Mouse (Mus musculus): Measurements from ENCODE around the gene Npcd. TPM values are rescaled to one million over a fixed set of nuclear protein-coding genes. Genes with fewer than 3 reads are reported as not detected.

Gene Npcd
- total and polyA plus RNA-seq, 3 experiments = 0.29 to 0.31 (median 0.30) TPM

- Histone ChIP-seq H3K79me2 (replicated peaks; ENCODE audit: control insufficient read depth, insufficient read depth, low read length) (no peaks in the 10 kb centered on the region), H3K36me3 (ENCODE audit: control insufficient read depth, insufficient read depth, low read length) (no peaks in the 10 kb centered on the region; the same call in 1 of the 2 replicates), H3K4me1 (ENCODE audit: control insufficient read depth, insufficient read depth, low read length) (peaks cover 6% of the 10 kb centered on the region), H3K4me3 (no peak overlapping the region), H3K27ac (no peak overlapping the region), H3K9ac (ENCODE audit: low read depth, low read length) (no peak overlapping the region), H3K27me3 (ENCODE audit: control insufficient read depth, insufficient read depth, low read length) (no peaks in the 10 kb centered on the region)
- no peak for TF ChIP-seq POLR2A (IDR thresholded peaks at IDR 0.05; ENCODE audit: insufficient read depth, low read depth, low read length)
- no peak for TF ChIP-seq CTCF (IDR thresholded peaks at IDR 0.05)
- TF ChIP-seq EP300 (IDR thresholded peaks at IDR 0.05; ENCODE audit: insufficient read depth, low read depth, low read length) = no peak
- intact Hi-C loops (cut with DNase I) = loop anchor here (5.0 to 10.0 kb wide), 2 partner anchors 87 to 330 kb away; partner anchors contain the start of genes Cby1 and Fam227a
- no peak for DNase-seq
- WGBS = 63% methylated on average over 8 of the region's 8 CpGs
Observed at GRCm38 (mm10) chr15:79744742-79745141, 89.3 kb downstream of the Npcd start.

- intact Hi-C loops (cut with DNase I) = loop anchor here (5.0 to 10.0 kb wide), 2 partner anchors 87 to 331 kb away; partner anchors contain the start of genes Cby1 and Fam227a
- H3K27me3 ChIP-seq (ENCODE audit: control insufficient read depth, insufficient read depth, low read length) = no peaks in the 10 kb centered on the region
- no peaks in the 10 kb centered on the region; the same call in 1 of the 2 replicates for H3K36me3 ChIP-seq (ENCODE audit: control insufficient read depth, insufficient read depth, low read length)
- no peak for DNase-seq
- no peaks in the 10 kb centered on the region for H3K79me2 ChIP-seq (replicated peaks; ENCODE audit: control insufficient read depth, insufficient read depth, low read length)
- no peak overlapping the region for H3K9ac ChIP-seq (ENCODE audit: low read depth, low read length)
- WGBS = 79% methylated on average over 11 of the region's 11 CpGs
- H3K27ac ChIP-seq = no peak overlapping the region
- no peak overlapping the region for H3K4me3 ChIP-seq
- no peak for TF ChIP-seq EP300 (IDR thresholded peaks at IDR 0.05; ENCODE audit: insufficient read depth, low read depth, low read length)
- no peak for TF ChIP-seq CTCF (IDR thresholded peaks at IDR 0.05)
- TF ChIP-seq POLR2A (IDR thresholded peaks at IDR 0.05; ENCODE audit: insufficient read depth, low read depth, low read length) = no peak
- peaks cover 10% of the 10 kb centered on the region for H3K4me1 ChIP-seq (ENCODE audit: control insufficient read depth, insufficient read depth, low read length)
Observed at GRCm38 (mm10) chr15:79744001-79744400, 90.0 kb downstream of the Npcd start.

GRCm38 (mm10) chr15:79742706-79743023 is 91.4 kb downstream of the Npcd start:
- Histone ChIP-seq H3K4me3 (peak overlapping the region; percentile 84), H3K36me3 (ENCODE audit: control insufficient read depth, insufficient read depth, low read length) (no peaks in the 10 kb centered on the region; the same call in 1 of the 2 replicates), H3K27ac (peak overlapping the region; percentile 98), H3K9ac (ENCODE audit: low read depth, low read length) (peak overlapping the region; percentile 80), H3K27me3 (ENCODE audit: control insufficient read depth, insufficient read depth, low read length) (no peaks in the 10 kb centered on the region), H3K79me2 (replicated peaks; ENCODE audit: control insufficient read depth, insufficient read depth, low read length) (no peaks in the 10 kb centered on the region), H3K4me1 (ENCODE audit: control insufficient read depth, insufficient read depth, low read length) (peaks cover 11% of the 10 kb centered on the region)
- 1% methylated on average over 23 of the region's 23 CpGs for WGBS
- no peak for DNase-seq
- intact Hi-C loops (cut with DNase I) = loop anchor here (2.0 to 10.0 kb wide), 3 partner anchors 52 to 332 kb away; partner anchors contain the start of genes Cby1, Fam227a and Gtpbp1
- TF ChIP-seq CTCF (IDR thresholded peaks at IDR 0.05) = no peak
- no peak for TF ChIP-seq EP300 (IDR thresholded peaks at IDR 0.05; ENCODE audit: insufficient read depth, low read depth, low read length)
- no peak for TF ChIP-seq POLR2A (IDR thresholded peaks at IDR 0.05; ENCODE audit: insufficient read depth, low read depth, low read length)

- Histone ChIP-seq H3K36me3 (ENCODE audit: control insufficient read depth, insufficient read depth, low read length) (no peaks in the 10 kb centered on the region; the same call in 1 of the 2 replicates), H3K27me3 (ENCODE audit: control insufficient read depth, insufficient read depth, low read length) (no peaks in the 10 kb centered on the region), H3K9ac (ENCODE audit: low read depth, low read length) (peak within 1 kb of the TSS; percentile 98), H3K4me3 (peak within 1 kb of the TSS; percentile 84), H3K27ac (peak within 1 kb of the TSS; percentile 98), H3K4me1 (ENCODE audit: control insufficient read depth, insufficient read depth, low read length) (peaks cover 11% of the 10 kb centered on the region), H3K79me2 (replicated peaks; ENCODE audit: control insufficient read depth, insufficient read depth, low read length) (no peaks in the 10 kb centered on the region)
- 0% methylated on average over 93 of the region's 93 CpGs for WGBS
- intact Hi-C loops (cut with DNase I) = loop anchor here (2.0 to 10.0 kb wide), 3 partner anchors 51 to 333 kb away; partner anchors contain the start of genes Cby1, Fam227a and Gtpbp1
- peak; percentile 93 to 94 for DNase-seq
- TF ChIP-seq CTCF (IDR thresholded peaks at IDR 0.05) (no peak), POLR2A (IDR thresholded peaks at IDR 0.05; ENCODE audit: insufficient read depth, low read depth, low read length) (peak; percentile 68), EP300 (IDR thresholded peaks at IDR 0.05; ENCODE audit: insufficient read depth, low read depth, low read length) (peak; percentile 64)
Observed at GRCm38 (mm10) chr15:79741921-79742705, 91.9 kb downstream of the Npcd start, which contains the start of gene Sun2. Gene Sun2, minus strand, starts transcription at chr15:79742536.

GRCm38 (mm10) chr15:79741173-79741858 is 92.7 kb downstream of the Npcd start:
- peak; percentile 37 to 48 for DNase-seq
- H3K27ac ChIP-seq = peak overlapping the region; percentile 98
- no peaks in the 10 kb centered on the region for H3K79me2 ChIP-seq (replicated peaks; ENCODE audit: control insufficient read depth, insufficient read depth, low read length)
- H3K36me3 ChIP-seq (ENCODE audit: control insufficient read depth, insufficient read depth, low read length) = no peaks in the 10 kb centered on the region; the same call in 1 of the 2 replicates
- intact Hi-C loops (cut with DNase I) = loop anchor here (5.0 to 10.0 kb wide), 2 partner anchors 84 to 333 kb away; partner anchors contain the start of genes Cby1 and Fam227a
- peak overlapping the region; percentile 84 for H3K4me3 ChIP-seq
- H3K27me3 ChIP-seq (ENCODE audit: control insufficient read depth, insufficient read depth, low read length) = no peaks in the 10 kb centered on the region
- peaks cover 11% of the 10 kb centered on the region for H3K4me1 ChIP-seq (ENCODE audit: control insufficient read depth, insufficient read depth, low read length)
- H3K9ac ChIP-seq (ENCODE audit: low read depth, low read length) = peak overlapping the region; percentile 98
- 5% methylated on average over 14 of the region's 14 CpGs for WGBS
- TF ChIP-seq EP300 (IDR thresholded peaks at IDR 0.05; ENCODE audit: insufficient read depth, low read depth, low read length) (no peak), CTCF (IDR thresholded peaks at IDR 0.05) (no peak), POLR2A (IDR thresholded peaks at IDR 0.05; ENCODE audit: insufficient read depth, low read depth, low read length) (no peak)

Measured in heart, adult 2 months (tissue).